Mouse (Mus musculus) thymus, postnatal 4 days (tissue): ENCODE measurements around the gene Mat2b.
A peak's percentile ranks its signal among the peaks of the same experiment; 100 is the strongest.
"Not testable (repeated sequence)": the region's sequence is repeated elsewhere in the genome, so short reads cannot be mapped to it uniquely, and the experiment has no call there.

Source experiments
- DNase-seq: peaks from one replicate; pipeline ENCODE4 v3.0.0; 2021

The Mat2b gene

DNA sequence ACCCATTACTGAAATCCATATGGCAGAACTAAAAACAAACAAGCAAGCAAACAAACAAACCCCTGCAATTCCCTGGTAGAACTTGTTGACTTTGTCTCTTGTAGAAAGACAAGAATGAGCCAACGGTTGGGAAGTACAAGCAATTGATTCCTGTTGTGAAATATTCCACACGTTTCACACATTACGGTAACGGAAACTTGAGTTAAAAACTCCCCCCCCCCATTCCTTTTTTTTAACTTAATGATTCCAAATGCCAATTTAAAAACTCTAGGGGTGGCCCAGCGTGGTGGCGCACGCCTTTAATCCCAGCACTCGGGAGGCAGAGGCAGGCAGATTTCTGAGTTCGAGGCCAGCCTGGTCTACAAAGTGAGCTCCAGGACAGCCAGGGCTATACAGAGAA, at the start of gene Mat2b:
Gene Mat2b (minus strand): TSS at position 101 of the 400 bp plus-strand sequence.
- no peak for DNase-seq

DNA sequence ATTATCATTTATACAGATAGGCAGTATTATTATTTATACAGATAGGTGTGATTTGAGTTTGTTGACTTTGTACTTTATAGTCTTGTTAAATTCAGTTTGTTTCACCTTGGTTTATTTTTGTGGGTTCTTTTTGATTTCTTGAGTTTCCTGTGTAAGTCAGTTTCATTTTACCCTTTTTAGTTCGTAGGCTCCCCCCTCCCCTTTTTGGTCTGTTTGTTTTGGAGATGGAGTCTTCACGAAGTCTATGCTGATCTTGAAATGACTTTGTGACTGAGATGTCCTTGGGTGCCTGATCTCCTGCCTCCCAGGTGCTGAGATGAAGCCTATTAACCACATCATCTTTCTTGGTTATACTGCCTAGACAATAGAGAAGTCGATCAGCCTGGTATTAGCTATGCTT, 49.3 kb upstream of the Mat2b start:
- no peak for DNase-seq

DNA sequence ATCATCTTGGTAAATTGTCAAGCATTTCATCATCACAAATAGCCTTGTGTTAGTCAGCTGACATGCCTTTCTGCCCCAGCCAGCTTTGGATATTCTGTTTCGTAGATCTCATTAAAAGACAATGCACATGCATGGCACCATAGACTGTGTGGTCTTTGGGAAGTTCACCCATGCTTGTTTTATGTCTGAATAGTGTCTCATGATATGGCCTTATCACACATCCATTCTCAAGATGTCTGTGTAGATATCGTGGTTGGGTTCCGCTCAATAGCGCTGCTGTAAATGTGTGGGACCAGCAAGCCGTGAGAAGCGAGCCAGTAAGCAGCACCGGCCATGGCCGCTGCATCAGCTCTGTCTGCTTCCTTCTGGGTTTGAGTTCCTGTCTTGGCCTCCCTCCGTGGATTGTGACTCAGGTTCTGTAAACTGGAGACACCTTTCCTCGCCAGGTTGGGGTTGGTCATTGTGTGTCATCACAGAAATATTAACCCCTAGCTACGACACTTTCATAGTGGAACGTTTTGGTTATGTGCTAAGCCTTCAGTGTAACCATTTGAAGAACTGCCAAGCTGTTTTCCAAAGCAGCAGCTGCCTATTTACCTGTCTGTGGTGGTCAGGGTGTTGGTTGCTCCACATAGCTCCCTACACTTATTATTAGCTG, 46.7 kb upstream of the Mat2b start:
- DNase-seq, result no peak

DNA sequence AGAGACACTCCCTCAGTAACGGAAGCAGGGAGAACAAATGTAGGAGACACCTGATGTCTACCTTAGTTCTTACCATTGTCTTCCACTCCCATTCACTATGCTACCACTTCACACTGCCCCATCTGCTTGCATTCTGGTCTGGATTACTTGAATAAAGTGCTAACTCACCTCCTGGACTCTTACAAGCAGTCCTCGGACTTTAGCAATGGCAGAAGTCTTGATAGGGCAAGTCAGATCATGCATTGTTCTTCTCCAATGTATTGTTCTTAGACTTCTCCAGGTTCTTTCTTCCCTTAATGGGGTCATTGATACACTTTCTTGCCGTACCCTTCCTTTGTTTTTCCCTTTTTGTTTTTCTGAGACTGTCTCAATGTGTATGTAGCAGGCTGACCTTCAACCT, 42.4 kb upstream of the Mat2b start:
- no peak for DNase-seq

DNA sequence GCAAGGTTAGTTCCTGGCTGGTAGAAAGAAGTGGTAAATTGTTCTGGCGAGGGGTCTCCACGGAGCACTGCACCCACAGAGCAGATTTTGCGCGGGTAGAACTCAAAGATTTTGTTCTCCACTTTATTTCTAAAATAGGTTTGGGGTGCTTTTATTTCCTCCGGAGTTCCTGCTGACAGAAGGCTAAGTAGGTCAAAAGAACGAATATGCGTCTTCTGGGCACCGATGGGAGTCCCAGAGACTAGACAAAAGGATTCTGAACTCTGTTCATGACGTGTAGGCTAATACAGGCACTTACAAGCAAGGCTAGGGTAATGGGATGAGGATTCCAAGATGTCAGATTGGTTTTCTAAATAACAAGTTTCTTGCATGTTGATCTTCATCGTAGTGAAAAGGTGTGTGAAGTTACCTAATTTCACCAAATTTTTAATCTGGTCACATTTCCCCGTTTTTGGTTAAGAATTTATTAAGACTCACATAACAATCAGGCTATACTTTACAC, 39.3 kb upstream of the Mat2b start:
- DNase-seq, result no peak

DNA sequence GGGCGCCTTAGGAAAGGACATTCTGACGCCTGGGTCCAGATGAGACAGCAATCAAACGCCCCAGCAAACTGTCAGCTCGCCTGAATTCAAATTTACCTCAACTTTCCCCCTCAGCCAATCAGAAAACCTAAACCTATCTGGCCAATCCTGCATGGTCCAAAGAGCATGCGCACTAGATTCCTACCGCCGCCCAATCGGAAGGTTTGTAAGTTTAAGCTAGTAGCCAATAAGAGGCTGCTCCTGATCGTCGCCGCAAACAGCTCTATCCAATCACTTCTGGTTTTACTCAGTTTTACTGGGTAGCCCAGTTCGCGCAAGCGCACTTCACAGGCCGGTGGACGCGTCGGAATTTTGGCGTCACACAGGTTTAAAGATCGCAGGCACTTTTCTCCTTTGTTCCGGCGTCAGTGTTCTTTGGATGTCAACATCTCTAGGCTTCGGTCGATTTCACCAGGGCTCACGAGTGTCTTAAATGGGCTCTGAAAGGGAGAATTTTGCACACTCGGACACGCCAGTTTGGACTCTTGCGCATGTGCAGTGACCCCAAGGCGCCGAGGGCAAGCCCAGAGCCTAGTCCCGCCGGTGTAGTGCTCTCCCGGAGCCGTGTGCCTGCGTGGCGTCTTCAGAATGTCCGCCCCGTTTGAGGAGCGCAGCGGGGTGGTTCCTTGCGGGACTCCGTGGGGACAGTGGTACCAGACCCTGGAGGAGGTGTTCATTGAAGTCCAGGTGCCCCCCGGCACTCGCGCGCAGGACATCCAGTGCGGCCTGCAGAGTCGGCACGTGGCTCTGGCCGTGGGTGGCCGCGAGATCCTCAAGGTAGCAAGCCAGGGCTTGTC, 38.6 kb upstream of the Mat2b start, which contains the start of the genes Hmmr and Nudcd2:
Gene Hmmr (minus strand): TSS at position 84 of the 836 bp plus-strand sequence.
Gene Nudcd2 (plus strand): TSS at position 329 of the 836 bp plus-strand sequence.
- DNase-seq, result peak; percentile 92

DNA sequence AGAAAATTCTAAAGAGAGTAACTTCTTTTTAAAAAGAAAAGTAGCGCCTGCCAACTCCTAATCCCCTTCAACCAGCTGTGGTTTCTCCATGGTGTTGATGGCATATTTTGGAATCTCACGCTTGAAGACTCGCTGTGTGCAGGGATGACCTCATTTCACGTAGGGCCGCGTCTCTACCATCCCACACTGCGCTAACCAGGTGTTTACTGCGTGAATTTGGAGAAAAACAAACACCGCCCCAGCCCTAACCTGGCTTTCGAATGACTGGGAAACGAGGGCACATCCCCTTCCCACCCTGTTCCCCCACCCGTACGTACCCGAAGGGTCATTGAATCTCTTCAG, 38.0 kb upstream of the Mat2b start:
- no peak for DNase-seq

DNA sequence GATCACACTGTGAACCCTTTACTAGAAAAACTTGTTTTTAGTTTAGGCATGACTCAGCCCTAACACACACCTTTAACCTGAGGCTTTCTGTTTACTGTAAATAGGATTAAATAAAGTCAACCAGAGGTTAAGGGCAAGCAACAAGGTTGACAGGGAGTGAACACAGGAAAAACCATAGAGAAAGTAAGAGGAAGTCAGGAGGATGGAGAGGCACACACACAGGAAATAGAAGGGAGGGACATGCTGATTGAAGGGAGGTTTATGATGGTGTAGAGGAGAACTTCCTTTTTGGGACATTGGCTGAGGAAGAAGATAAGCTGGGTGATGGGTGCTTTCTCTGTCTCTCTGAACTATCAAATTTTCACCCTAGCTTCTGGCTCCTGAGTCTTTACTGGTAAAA, 23.3 kb upstream of the Mat2b start:
- no peak for DNase-seq

DNA sequence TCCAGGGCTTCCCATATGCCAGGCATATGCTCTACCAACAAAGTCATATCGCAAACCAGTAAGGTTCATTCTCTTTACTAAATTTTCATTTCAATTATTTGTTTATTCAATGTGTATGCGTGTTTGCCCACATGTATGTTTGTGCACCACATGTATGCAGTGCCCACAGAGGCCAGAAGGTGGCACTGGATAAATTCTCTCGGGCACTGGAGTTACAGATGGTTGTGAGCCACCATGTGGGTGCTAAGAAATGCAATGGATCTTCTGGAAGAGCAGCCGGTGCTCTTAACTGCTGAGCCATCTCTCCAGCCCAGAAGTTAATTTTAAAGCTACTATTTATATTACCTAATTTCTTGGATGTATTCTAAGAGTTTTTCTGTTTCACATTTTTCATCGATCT, 20.5 kb upstream of the Mat2b start:
- peak; percentile 18 for DNase-seq

DNA sequence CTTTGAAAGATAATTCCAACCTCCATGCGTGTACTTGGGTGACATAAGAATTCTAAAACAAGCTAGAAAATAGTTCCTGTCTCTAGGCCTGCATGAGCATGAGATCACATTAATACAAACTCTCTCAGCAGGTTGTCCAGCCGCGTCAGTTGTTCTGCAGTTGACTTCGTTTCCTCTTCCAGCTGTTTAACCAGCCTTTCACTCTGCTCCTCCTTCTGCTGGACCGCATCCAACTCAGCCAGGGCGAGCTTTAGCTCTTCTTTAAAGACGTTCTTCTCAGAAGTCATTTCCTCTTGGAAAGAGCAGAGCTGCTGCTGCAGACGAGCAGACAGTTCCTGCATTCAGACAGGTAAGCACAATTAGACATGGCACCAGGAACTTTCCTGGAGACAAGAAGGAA, 18.9 kb upstream of the Mat2b start:
- no peak for DNase-seq

DNA sequence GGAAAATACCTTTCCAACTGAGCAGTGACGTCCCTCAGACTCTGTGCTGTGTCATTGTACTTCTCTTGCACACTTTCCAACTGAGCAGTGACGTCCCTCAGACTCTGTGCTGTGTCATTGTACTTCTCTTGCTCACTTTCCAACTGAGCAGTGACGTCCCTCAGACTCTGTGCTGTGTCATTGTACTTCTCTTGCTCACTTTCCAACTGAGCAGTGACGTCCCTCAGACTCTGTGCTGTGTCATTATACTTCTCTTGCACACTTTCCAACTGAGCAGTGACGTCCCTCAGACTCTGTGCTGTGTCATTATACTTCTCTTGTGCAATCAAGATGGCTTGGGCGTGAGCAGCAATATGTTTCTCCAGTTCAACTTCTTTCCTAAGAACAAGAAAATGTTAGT, 14.9 kb upstream of the Mat2b start:
- not testable (repeated sequence) for DNase-seq

DNA sequence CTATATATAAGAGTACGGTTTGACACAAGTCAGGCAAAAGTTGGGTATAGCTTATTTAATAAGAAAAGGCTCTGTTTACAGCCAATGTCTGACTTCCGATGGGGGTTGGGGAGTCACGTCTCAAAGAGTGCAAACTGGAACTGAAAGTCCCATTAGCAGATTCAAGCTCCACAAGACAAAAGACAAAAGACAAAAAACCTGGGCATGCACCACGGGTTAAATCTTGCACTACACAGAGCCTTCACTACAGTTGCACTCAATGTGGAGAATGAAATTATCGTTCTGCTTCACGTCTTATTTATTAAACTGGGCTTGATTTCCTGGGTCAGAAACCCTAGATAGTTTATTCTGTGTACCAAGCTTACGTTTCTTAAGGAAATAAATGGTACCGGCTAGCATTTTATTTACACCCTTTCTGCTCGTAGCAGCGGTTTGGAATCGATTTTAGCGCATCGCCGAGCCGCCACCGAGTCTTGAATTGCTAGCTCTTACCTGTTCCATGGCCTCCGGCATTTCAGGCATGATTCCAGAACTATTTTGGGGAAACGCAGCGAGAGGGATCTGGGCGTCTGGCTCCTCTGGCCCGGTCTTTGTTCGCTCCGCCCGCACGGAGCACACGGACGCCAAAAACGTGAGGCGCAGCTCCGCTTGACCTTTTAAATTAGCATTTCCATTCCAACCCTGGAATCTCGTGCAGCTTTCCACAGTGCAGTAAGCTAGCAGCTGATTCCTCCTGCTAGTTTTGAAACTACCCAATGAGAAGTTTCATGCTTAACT, 504 bp downstream of the Mat2b start:
- peak; percentile 68 for DNase-seq

DNA sequence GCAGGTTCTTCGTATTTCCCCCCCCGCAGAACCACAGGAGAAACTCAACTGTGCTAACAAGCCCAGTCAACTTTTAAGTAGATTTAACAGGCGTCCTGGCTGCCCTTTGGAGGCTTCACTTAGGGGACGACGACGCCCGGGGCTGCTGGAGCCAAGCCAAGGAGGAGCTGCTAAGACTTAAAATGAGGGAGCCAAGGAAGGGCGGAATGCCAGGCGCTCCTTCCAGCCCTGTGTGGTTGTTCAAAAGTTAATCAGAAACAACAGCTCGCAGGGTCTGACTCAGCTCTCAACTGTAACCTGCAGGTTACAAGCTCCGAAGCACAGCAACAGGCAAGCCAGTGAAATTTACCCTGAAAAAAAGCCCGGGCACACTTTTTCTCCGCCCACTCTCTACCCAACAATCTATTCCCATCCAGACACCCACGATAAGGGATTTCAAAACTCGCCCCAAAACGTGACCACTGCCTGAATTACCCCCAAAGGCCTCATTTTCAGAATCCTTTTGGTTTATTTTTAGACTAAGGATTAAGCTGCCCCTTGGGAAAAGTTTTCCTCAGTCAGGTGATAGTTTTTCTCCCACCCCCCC, 1.5 kb downstream of the Mat2b start:
- peak; percentile 62 for DNase-seq

DNA sequence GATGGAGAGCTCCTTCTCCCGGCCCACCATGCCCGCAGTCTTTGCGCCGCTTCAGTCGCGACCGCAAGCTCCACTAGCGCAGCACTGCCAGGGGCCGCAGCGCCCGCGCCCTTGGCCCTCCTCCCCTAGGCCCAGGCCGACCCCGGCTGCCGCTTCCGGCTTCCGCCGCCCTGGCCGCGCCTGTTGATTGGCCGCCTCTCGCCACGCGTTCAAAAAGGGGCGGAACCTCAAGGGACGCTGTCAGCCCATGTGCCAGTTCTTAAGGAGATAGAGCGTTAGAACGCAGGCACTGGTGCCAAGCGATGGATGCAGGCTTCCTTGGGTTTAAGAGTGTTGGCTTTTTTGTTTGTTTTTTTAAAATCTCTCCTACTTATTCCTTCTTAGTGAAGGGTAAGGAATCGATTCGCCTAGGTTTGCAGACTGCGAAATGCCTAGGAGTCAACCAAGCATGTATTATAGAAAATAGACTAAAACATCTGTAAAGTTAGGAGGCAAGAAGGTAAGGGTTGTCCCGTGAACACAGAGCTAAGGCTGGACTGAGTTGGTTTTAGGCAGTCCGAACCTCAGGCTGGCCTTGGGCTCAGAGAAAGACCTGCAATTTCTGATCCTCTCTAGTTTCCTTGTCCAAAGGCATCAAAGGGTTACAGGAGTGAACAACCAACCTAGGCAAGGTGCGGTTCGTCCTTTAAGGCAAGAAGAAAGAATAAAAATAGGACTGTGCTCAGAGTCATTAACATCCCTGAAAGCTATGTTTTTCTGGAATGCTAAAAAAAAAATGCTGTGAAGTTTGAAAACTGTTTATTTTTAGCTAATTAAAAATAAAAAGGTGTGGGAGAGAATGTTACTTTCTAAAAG, 2.3 kb downstream of the Mat2b start:
- peak; percentile 95 for DNase-seq

DNA sequence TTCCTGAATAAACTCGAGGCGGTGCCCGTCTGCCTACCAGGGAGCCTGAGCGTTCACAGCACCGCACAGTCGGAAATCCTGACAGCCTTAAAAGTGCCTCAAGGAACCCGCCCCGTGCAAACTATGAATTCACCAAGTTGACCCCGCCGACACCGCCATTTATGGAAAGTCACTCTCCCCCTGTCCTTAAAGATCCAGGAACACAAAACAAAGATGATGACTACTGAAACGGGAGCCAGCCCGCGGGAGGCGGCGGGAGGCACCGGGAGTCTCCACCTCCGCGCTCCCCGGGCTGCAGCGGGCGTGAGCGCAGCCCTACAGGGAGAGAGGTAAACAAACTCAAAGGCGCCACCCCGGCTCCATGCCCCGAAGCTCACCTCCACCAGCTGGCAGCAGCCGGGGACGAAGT, 2.9 kb downstream of the Mat2b start:
- DNase-seq, result no peak

DNA sequence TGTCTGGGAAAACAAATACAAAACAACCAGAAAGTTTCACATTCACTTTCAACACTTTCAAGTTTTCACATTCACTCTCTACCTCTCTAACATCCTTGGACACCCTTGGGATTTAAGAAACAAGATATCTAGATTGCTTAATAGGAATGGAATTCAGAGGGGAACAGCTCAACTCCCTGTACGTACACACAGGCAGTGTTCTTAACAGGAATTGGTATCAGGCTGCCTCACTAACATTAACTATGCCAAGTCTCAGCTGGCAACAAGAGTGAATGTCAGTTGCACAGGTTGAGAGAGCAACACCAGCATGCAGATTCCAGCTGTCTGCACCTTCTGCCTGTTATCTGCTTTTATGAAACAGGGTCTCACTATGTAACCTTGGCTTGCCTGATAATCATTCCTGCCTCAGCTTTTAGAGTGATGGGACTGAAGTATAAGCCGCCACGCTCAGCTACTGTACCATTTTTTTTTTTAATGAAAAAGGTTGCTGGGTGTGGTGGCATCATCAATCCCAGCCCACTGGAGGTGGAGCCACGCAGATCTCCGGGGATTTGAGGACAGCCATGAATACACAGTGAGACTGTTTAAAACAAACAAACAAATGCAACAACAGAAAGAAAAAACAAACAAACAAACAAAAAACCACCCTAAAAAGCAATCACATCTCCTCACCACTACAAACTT, 4.4 kb downstream of the Mat2b start:
- DNase-seq, result no peak

DNA sequence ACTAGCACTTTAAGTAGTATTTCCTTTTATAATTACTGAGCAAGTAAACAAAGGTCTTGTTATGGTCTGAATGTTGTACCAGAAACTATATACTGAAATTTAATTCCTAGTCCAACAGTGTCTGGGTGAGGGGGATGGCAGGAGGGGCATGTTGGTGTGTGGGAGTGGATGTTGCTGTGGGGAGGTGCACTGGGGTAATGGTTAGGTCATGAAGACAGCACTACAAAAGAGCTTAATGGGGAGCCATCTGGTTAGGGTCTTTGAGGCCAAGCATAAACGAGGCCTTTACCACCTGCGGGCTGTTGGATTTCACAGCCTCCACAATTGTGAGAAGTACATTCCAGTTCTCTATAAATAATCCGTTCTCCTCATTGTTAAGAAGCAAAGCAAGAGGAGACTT, 11.7 kb downstream of the Mat2b start:
- DNase-seq, result no peak

DNA sequence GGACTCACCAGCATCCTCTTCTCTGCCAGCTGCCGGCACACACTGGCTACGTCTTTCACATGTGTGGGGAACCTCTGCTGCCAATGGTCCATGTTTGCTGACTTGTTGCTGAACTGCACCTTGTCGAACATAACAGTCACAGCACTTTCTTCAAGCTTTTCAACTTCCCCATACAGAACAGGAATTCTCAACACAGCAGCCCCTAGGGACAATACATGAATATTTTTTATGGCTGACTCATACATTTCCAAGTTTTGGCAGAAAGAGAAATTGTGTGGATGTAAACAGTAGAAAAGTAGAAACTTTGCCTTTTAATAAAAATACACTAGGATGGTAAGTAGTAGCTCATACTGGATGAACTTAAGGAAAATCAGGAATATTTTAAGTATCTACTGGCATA, 12.5 kb downstream of the Mat2b start:
- no peak for DNase-seq

DNA sequence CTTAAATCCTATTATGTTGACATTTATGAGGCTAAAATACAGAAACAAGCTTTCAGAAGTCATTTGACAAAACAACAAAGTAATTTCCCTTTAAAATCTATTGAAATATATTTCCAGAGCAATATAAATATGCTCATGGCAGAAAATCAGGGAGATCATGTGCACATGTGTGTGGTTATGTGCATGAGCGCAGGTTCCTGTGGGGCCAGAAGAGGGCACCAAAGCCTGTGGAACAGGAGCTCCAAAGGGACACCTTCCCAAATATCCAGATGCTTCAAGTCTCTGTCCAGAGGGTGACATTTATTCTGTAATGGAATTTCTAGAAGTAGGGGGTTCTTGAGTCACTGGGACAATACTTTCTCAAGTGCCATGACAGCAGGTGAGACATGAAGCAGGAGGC, 17.8 kb downstream of the Mat2b start:
- peak; percentile 38 for DNase-seq

DNA sequence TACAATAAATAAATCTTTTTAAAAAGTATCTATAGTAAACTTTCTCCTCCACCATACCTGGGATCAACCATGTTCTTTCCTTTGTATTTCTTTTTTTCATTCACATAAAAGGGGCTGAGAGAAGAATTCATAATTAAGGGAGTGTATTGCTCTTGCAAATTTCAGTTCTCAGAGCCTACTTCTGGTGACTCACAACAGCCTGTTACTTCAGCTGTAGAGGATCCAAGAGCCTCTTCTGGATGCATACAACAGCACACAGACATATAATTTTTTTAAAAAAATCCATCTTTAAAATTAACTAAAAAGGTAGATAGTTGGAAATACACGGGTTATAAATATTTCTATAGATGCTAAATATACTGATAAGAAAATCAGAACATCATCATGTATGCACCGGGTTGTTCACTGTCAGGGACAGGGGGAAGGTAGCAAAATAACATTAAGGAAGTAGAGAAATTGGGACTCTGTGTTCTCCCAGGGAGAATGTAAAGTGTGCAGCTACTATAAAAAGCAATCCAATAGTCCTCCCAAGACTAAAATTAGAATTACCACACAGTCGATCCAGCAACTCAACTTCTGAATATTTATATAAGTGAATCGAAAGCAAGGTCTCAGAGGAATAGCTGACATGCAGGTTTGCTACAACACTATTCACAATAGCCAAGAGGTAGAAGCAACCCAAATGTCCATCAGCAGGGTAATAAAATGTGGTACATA, 19.8 kb downstream of the Mat2b start:
- no peak for DNase-seq
